Mouse (Mus musculus) brain, embryonic 14.5 days (tissue): Measurements from ENCODE around the gene Tbc1d22a.

Experiments used
- CTCF ChIP-seq: fragments of 200-500 bp; IDR thresholded peaks from 2 replicates; pipeline ENCODE4 v1.5.1; 2012; ENCODE audit warnings: inconsistent platforms, mild to moderate bottlenecking, moderate library complexity, borderline replicate concordance; ENCODE audit not compliant: insufficient read depth, insufficient read length; ENCODE audit errors: extremely low read depth
- POLR2A ChIP-seq: fragments of 200-500 bp; IDR thresholded peaks from 2 replicates; pipeline ENCODE4 v1.6.1; 2012; ENCODE audit warnings: mild to moderate bottlenecking, inconsistent platforms, borderline replicate concordance; ENCODE audit not compliant: poor library complexity, insufficient read depth, insufficient read length, severe bottlenecking; ENCODE audit errors: extremely low read depth

- no peak for TF ChIP-seq CTCF
- TF ChIP-seq POLR2A = no peak
Observed at GRCm38 (mm10) chr15:86183484-86183883, 30.8 kb upstream of the Tbc1d22a start.
